Mouse (Mus musculus): Measurements from ENCODE around the gene Wdr60. TPM values are rescaled to one million over a fixed set of nuclear protein-coding genes. Genes with fewer than 3 reads are reported as not detected.

Gene Wdr60
- polyA plus RNA-seq, 1 experiment: not detected

DNA sequence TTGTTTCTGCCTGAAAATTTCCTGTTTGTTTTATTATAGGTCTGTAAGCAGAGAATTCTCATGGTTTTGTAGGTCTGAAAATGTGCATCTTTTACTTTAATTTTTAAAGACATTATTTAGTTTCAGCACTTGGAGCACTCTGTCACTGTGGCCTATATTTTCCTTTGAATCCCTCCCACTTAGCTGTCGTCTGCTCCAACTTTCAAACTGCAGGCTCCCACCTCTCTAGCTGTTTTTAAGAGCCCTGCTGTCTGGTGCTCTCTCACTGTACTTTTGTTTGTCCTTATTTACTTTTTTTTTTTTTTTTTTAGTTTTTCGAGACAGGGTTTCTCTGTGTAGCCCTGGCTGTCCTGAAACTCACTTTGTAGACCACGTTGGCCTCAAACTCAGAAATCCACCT, 24.0 kb downstream of the Wdr60 start:
- WGBS: 37% methylated on average over 3 of the region's 3 CpGs
- Histone ChIP-seq H3K4me3 (ENCODE audit: insufficient read depth, low read depth, low read length) (no peak overlapping the region), H3K4me1 (ENCODE audit: control insufficient read depth, insufficient read depth, low read length) (peaks cover 4% of the 10 kb centered on the region; the same call in 1 of the 2 replicates), H3K27ac (ENCODE audit: insufficient read depth, low read depth, low read length) (peak overlapping the region; percentile 46)
- TF ChIP-seq POLR2A (IDR thresholded peaks at IDR 0.05; ENCODE audit: insufficient read depth, low read depth, low read length) (no peak), CTCF (IDR thresholded peaks at IDR 0.05; ENCODE audit: insufficient read depth, low read depth, low read length) (no peak)

- Histone ChIP-seq H3K4me1 (ENCODE audit: control insufficient read depth, insufficient read depth, low read length) (peaks cover 4% of the 10 kb centered on the region; the same call in 1 of the 2 replicates), H3K27ac (ENCODE audit: insufficient read depth, low read depth, low read length) (no peak overlapping the region), H3K4me3 (ENCODE audit: insufficient read depth, low read depth, low read length) (no peak overlapping the region)
- TF ChIP-seq CTCF (IDR thresholded peaks at IDR 0.05; ENCODE audit: insufficient read depth, low read depth, low read length) (no peak), POLR2A (IDR thresholded peaks at IDR 0.05; ENCODE audit: insufficient read depth, low read depth, low read length) (no peak)
Observed at GRCm38 (mm10) chr12:116238370-116238769, 24.5 kb downstream of the Wdr60 start.

GRCm38 (mm10) chr12:116236658-116237057, 26.2 kb downstream of the Wdr60 start:
- WGBS: 81% methylated on average over 3 of the region's 3 CpGs
- Histone ChIP-seq H3K27ac (ENCODE audit: insufficient read depth, low read depth, low read length) (peak overlapping the region; percentile 33; the same call in 1 of the 2 replicates), H3K4me3 (ENCODE audit: insufficient read depth, low read depth, low read length) (no peak overlapping the region), H3K4me1 (ENCODE audit: control insufficient read depth, insufficient read depth, low read length) (peaks cover 4% of the 10 kb centered on the region; the same call in 1 of the 2 replicates)
- no peak for TF ChIP-seq CTCF (IDR thresholded peaks at IDR 0.05; ENCODE audit: insufficient read depth, low read depth, low read length)

- TF ChIP-seq POLR2A (IDR thresholded peaks at IDR 0.05; ENCODE audit: insufficient read depth, low read depth, low read length): no peak
- TF ChIP-seq CTCF (IDR thresholded peaks at IDR 0.05; ENCODE audit: insufficient read depth, low read depth, low read length): no peak
- WGBS: 72% methylated on average over 4 of the region's 4 CpGs
- Histone ChIP-seq H3K27ac (ENCODE audit: insufficient read depth, low read depth, low read length) (peak overlapping the region; percentile 47; the same call in 1 of the 2 replicates), H3K4me3 (ENCODE audit: insufficient read depth, low read depth, low read length) (no peak overlapping the region), H3K4me1 (ENCODE audit: control insufficient read depth, insufficient read depth, low read length) (peaks cover 7% of the 10 kb centered on the region; the same call in 1 of the 2 replicates)
Observed at GRCm38 (mm10) chr12:116235356-116235755, 27.5 kb downstream of the Wdr60 start.

- no peak overlapping the region for H3K27ac ChIP-seq (ENCODE audit: insufficient read depth, low read depth, low read length)
- H3K4me3 ChIP-seq (ENCODE audit: insufficient read depth, low read depth, low read length): no peak overlapping the region
- no peak for TF ChIP-seq POLR2A (IDR thresholded peaks at IDR 0.05; ENCODE audit: insufficient read depth, low read depth, low read length)
- no peak for TF ChIP-seq CTCF (IDR thresholded peaks at IDR 0.05; ENCODE audit: insufficient read depth, low read depth, low read length)
- 66% methylated on average over 1 of the region's 1 CpGs for WGBS
- peaks cover 9% of the 10 kb centered on the region; the same call in 1 of the 2 replicates for H3K4me1 ChIP-seq (ENCODE audit: control insufficient read depth, insufficient read depth, low read length)
Observed at GRCm38 (mm10) chr12:116232061-116232460, 30.8 kb downstream of the Wdr60 start.

- WGBS: 55% methylated on average over 12 of the region's 12 CpGs
- Histone ChIP-seq H3K4me3 (ENCODE audit: insufficient read depth, low read depth, low read length) (no peak overlapping the region), H3K4me1 (ENCODE audit: control insufficient read depth, insufficient read depth, low read length) (peaks cover 8% of the 10 kb centered on the region; the same call in 1 of the 2 replicates), H3K27ac (ENCODE audit: insufficient read depth, low read depth, low read length) (0 out of 2 replicates have a peak overlapping the region, but pooled peaks have one; percentile 38)
- TF ChIP-seq CTCF (IDR thresholded peaks at IDR 0.05; ENCODE audit: insufficient read depth, low read depth, low read length): no peak
- TF ChIP-seq POLR2A (IDR thresholded peaks at IDR 0.05; ENCODE audit: insufficient read depth, low read depth, low read length): no peak
Observed at GRCm38 (mm10) chr12:116231612-116232011, 31.2 kb downstream of the Wdr60 start.

GRCm38 (mm10) chr12:116229451-116229850, 33.4 kb downstream of the Wdr60 start:
- H3K27ac ChIP-seq (ENCODE audit: insufficient read depth, low read depth, low read length): no peak overlapping the region
- no peak for TF ChIP-seq POLR2A (IDR thresholded peaks at IDR 0.05; ENCODE audit: insufficient read depth, low read depth, low read length)
- no peak for TF ChIP-seq CTCF (IDR thresholded peaks at IDR 0.05; ENCODE audit: insufficient read depth, low read depth, low read length)
- WGBS: 70% methylated on average over 3 of the region's 3 CpGs
- peaks cover 7% of the 10 kb centered on the region; the same call in 1 of the 2 replicates for H3K4me1 ChIP-seq (ENCODE audit: control insufficient read depth, insufficient read depth, low read length)
- no peak overlapping the region for H3K4me3 ChIP-seq (ENCODE audit: insufficient read depth, low read depth, low read length)

GRCm38 (mm10) chr12:116226289-116227057, 36.3 kb downstream of the Wdr60 start:
- no peak overlapping the region for H3K27ac ChIP-seq (ENCODE audit: insufficient read depth, low read depth, low read length)
- H3K4me1 ChIP-seq (ENCODE audit: control insufficient read depth, insufficient read depth, low read length): peaks cover 4% of the 10 kb centered on the region; the same call in 1 of the 2 replicates
- no peak overlapping the region for H3K4me3 ChIP-seq (ENCODE audit: insufficient read depth, low read depth, low read length)
- no peak for TF ChIP-seq CTCF (IDR thresholded peaks at IDR 0.05; ENCODE audit: insufficient read depth, low read depth, low read length)
- TF ChIP-seq POLR2A (IDR thresholded peaks at IDR 0.05; ENCODE audit: insufficient read depth, low read depth, low read length): no peak
- 83% methylated on average over 10 of the region's 10 CpGs for WGBS

DNA sequence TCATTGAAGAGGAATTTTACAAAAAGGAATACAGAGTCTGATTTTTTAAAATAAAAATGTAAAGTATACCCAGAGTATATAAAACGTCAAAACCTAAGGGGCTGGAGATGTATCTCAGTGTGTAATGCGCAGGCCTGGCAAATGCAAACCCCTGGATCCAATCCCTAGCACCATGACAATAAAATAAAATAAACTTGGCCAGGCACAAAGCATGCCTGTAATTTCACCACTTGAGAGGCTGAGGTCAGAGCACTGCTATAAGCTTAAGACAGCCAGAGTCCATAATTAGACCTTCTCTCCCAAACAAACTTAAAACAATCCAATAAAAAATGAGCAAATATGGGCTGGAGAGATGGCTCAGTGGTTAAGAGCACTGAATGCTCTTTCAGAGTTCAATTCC, 39.7 kb downstream of the Wdr60 start:
- 95% methylated on average over 2 of the region's 2 CpGs for WGBS
- Histone ChIP-seq H3K4me3 (ENCODE audit: insufficient read depth, low read depth, low read length) (no peak overlapping the region), H3K4me1 (ENCODE audit: control insufficient read depth, insufficient read depth, low read length) (no peaks in the 10 kb centered on the region; the same call in 1 of the 2 replicates), H3K27ac (ENCODE audit: insufficient read depth, low read depth, low read length) (no peak overlapping the region)
- TF ChIP-seq POLR2A (IDR thresholded peaks at IDR 0.05; ENCODE audit: insufficient read depth, low read depth, low read length): no peak
- TF ChIP-seq CTCF (IDR thresholded peaks at IDR 0.05; ENCODE audit: insufficient read depth, low read depth, low read length): no peak
